Mouse (Mus musculus) heart, postnatal 10 days (tissue): Measurements from ENCODE around the gene Rccd1. TPM values are rescaled to one million over a fixed set of nuclear protein-coding genes. Genes with fewer than 3 reads are reported as not detected.
A peak's percentile ranks its signal among the peaks of the same experiment; 100 is the strongest.

Experiments
- DNase-seq, 2 experiments: peaks; one replicate each; pipeline ENCODE4 v3.0.0; 2021
- intact Hi-C: fragments of 180-260 bp; cut with DNase I; formaldehyde crosslinking; loops from one replicate; pipeline ENCODE4 v1.15.1; 2025
- total RNA-seq, 2 experiments: library from RNA; stranded (reverse); gene quantifications; 2 replicates each; pipeline ENCODE4 v1.2.3; 2021

Rccd1 gene
- total RNA-seq, 2 experiments from 2014 or later, result 7.1 to 10.1 TPM

GRCm38 (mm10) chr7:80264606-80265005 lies 59.6 kb downstream of the Rccd1 start:
- intact Hi-C loops, result no loop called here
- no peak for DNase-seq

- no peak for DNase-seq
- intact Hi-C loops, result no loop called here
Observed at GRCm38 (mm10) chr7:80261372-80261990, 62.8 kb downstream of the Rccd1 start.

GRCm38 (mm10) chr7:80260625-80261371 lies 63.5 kb downstream of the Rccd1 start, which contains the start of gene Ngrn:
Gene Ngrn (plus strand): TSS chr7:80261215.
- DNase-seq, result peak; percentile 89 to 93
- intact Hi-C loops, result no loop called here

GRCm38 (mm10) chr7:80257706-80258105 lies 66.5 kb downstream of the Rccd1 start:
- DNase-seq, result no peak
- intact Hi-C loops, result loop anchor here (2.0 kb wide), 1 partner anchor 117 kb away; no protein-coding TSS in a partner anchor

- intact Hi-C loops, result loop anchor here (2.0 kb wide), 1 partner anchor 115 kb away; no protein-coding TSS in a partner anchor
- DNase-seq, result no peak
Observed at GRCm38 (mm10) chr7:80255981-80256380, 68.3 kb downstream of the Rccd1 start.

GRCm38 (mm10) chr7:80252886-80253285 lies 71.4 kb downstream of the Rccd1 start:
- DNase-seq, result no peak
- intact Hi-C loops, result no loop called here

- no peak for DNase-seq
- intact Hi-C loops, result no loop called here
Observed at GRCm38 (mm10) chr7:80252437-80252836, 71.8 kb downstream of the Rccd1 start.

- intact Hi-C loops, result no loop called here
- DNase-seq, result peak in 1 of 2 experiments; percentile 11
Observed at GRCm38 (mm10) chr7:80246859-80247258, 77.4 kb downstream of the Rccd1 start.

GRCm38 (mm10) chr7:80246148-80246721 lies 78.0 kb downstream of the Rccd1 start, which contains the start of gene Ttll13:
Gene Ttll13 (plus strand): TSS chr7:80246376.
- intact Hi-C loops, result no loop called here
- DNase-seq, result peak; percentile 98

- DNase-seq, result no peak
- intact Hi-C loops, result no loop called here
Observed at GRCm38 (mm10) chr7:80244851-80245250, 79.4 kb downstream of the Rccd1 start.

Other genes with a start within 250 kb of the Rccd1 start
- 1,000 to 10,000 TPM; 1,610 to 1,731 TPM for gene Idh2, start 209.1 kb downstream of the Rccd1 start, total RNA-seq
- gene Sema4b, start 137.6 kb downstream of the Rccd1 start, total RNA-seq, result 10 to 100 TPM; 14.7 to 16.6 TPM
- gene Cib1, start 91.6 kb downstream of the Rccd1 start, total RNA-seq, result 10 to 100 TPM; 27.8 to 28.1 TPM
- gene Gdpgp1, start 91.6 kb downstream of the Rccd1 start, total RNA-seq, result 1 to 10 TPM; 2.2 to 2.4 TPM
- under 1 TPM; 0.45 to 0.74 TPM for gene Ttll13, start 78.1 kb downstream of the Rccd1 start, total RNA-seq
- 10 to 100 TPM; 24.0 to 27.5 TPM for gene Ngrn, start 63.2 kb downstream of the Rccd1 start, total RNA-seq
- gene Vps33b, start 54.8 kb downstream of the Rccd1 start, total RNA-seq, result 10 to 100 TPM in 1 of 2 experiments, 1 to 10 TPM in 1; 7.7 to 10.9 TPM
- 10 to 100 TPM; 40.0 to 43.7 TPM for gene Prc1, start 30.0 kb downstream of the Rccd1 start, total RNA-seq
- 10 to 100 TPM; 17.9 to 18.9 TPM for gene Unc45a, start 16.6 kb upstream of the Rccd1 start, total RNA-seq
- 10 to 100 TPM; 33.1 to 35.5 TPM for gene Hddc3, start 18.6 kb upstream of the Rccd1 start, total RNA-seq
- gene Man2a2, start 46.9 kb upstream of the Rccd1 start, total RNA-seq, result 10 to 100 TPM; 70.5 to 72.0 TPM
- gene Fes, start 63.5 kb upstream of the Rccd1 start, total RNA-seq, result 10 to 100 TPM; 19.9 to 21.7 TPM
- gene Furin, start 81.0 kb upstream of the Rccd1 start, total RNA-seq, result 100 to 1,000 TPM; 119 to 139 TPM
- 1 to 10 TPM; 5.6 to 7.5 TPM for gene Blm, start 210.7 kb upstream of the Rccd1 start, total RNA-seq